Comparison of ENCODE assay signal across 16 mouse cellular contexts in the genomic region with DNA sequence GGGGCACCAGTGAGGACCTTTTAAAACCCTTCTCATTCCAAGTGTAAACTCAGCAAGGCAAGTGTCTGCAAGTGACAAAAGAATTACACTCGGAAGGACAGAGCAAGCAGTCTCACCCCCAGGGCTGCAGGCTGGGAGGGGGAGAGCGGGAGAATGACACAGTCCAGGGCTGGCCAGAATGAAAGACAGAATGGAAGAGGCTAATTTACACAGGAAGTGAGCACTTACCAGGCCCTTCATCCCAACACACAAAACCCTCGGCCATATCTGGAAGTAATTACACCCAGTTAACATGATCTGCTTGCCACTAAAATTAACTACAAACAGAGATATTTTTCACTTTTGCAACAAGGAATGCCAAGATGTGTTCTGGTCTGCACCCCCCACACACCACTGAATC. TPM values are rescaled to one million over a fixed set of nuclear protein-coding genes. Genes with fewer than 3 reads are reported as not detected.
A peak's percentile ranks its signal among the peaks of the same experiment; 100 is the strongest.
DNase-seq lines count a peak whose midpoint lies in the region; ATAC-seq and TF ChIP-seq lines count a peak whose summit lies in the region.
"Had no signal": no experiment of that assay in that cellular context is flagged by ENCODE, and none has a peak within 500 bp of the region (broad histone marks: within the 10 kb centered on the region; RNA-seq: fewer than 3 reads in every experiment).

No protein-coding gene starts in this region.

- H3K27ac ChIP-seq in layer of hippocampus, adult 2 months = peak overlapping the region; percentile 72
- H3K27ac ChIP-seq in embryonic facial prominence, embryonic 10.5 days (replicated peaks) = peak overlapping the region; percentile 80
- no peak overlapping the region for H3K27ac ChIP-seq in limb, embryonic 11.5 days (replicated peaks; ENCODE audit: low read depth, low read length)
- H3K27ac ChIP-seq: forebrain, embryonic 15.5 days; heart, embryonic 10.5 days; hindbrain, embryonic 14.5 days; kidney, embryonic 15.5 days had no signal

- 0 out of 2 replicates have a peak, but pooled peaks cover 1% of the 10 kb centered on the region for H3K36me3 ChIP-seq in embryonic facial prominence, embryonic 10.5 days (replicated peaks)
- no peaks in the 10 kb centered on the region for H3K36me3 ChIP-seq in limb, embryonic 11.5 days (ENCODE audit: control insufficient read depth, insufficient read depth, low read length)
- H3K36me3 ChIP-seq: forebrain, embryonic 15.5 days; heart, embryonic 10.5 days; kidney, embryonic 15.5 days had no signal

- H3K9me3 ChIP-seq in embryonic facial prominence, embryonic 10.5 days = no peaks in the 10 kb centered on the region
- H3K9me3 ChIP-seq in limb, embryonic 11.5 days (ENCODE audit: control insufficient read depth, low read length) = no peaks in the 10 kb centered on the region
- H3K9me3 ChIP-seq: forebrain, embryonic 15.5 days; heart, embryonic 10.5 days; kidney, embryonic 15.5 days had no signal

- peaks cover 84% of the 10 kb centered on the region for H3K4me1 ChIP-seq in embryonic facial prominence, embryonic 10.5 days
- peaks cover 58% of the 10 kb centered on the region for H3K4me1 ChIP-seq in limb, embryonic 11.5 days (ENCODE audit: control insufficient read depth, insufficient read depth, low read length)

- no peak overlapping the region for H3K9ac ChIP-seq in limb, embryonic 11.5 days (ENCODE audit: low read length)
- H3K9ac ChIP-seq: forebrain, embryonic 15.5 days; hindbrain, embryonic 14.5 days; kidney, embryonic 15.5 days had no signal

- no peak overlapping the region for H3K4me2 ChIP-seq in limb, embryonic 11.5 days (ENCODE audit: low read depth, severe bottlenecking)
- H3K4me2 ChIP-seq: forebrain, embryonic 15.5 days; hindbrain, embryonic 14.5 days; kidney, embryonic 15.5 days had no signal

- TF ChIP-seq CTCF in layer of hippocampus, adult 2 months (conservative IDR thresholded peaks at IDR 0.05) = no peak

- H3K4me3 ChIP-seq in layer of hippocampus, adult 2 months = no peak overlapping the region
- no peak overlapping the region for H3K4me3 ChIP-seq in embryonic facial prominence, embryonic 10.5 days
- H3K4me3 ChIP-seq in limb, embryonic 11.5 days (ENCODE audit: low read depth, low read length) = no peak overlapping the region
- H3K4me3 ChIP-seq: forebrain, embryonic 15.5 days; heart, embryonic 10.5 days; kidney, embryonic 15.5 days had no signal

- no peak for ATAC-seq in limb, embryonic 11.5 days (ENCODE audit: insufficient number of reproducible peaks, low FRiP score, low TSS enrichment, low read depth)
- ATAC-seq: CD4-positive, CD25-positive, alpha-beta regulatory T cell, adult 4 months; forebrain, embryonic 15.5 days; Patski had no signal

- peaks cover 41% of the 10 kb centered on the region for H3K27me3 ChIP-seq in embryonic facial prominence, embryonic 10.5 days (replicated peaks; ENCODE audit: low read depth, poor library complexity, severe bottlenecking)
- H3K27me3 ChIP-seq in limb, embryonic 11.5 days (ENCODE audit: control insufficient read depth, insufficient read depth, low read length) = peaks cover 3% of the 10 kb centered on the region; the same call in 1 of the 2 replicates

- 9% methylated on average over 3 of the region's 3 CpGs for WGBS in embryonic facial prominence, embryonic 10.5 days
- WGBS in limb, embryonic 11.5 days = 1% methylated on average over 3 of the region's 3 CpGs

- DNase-seq in layer of hippocampus, adult 2 months (ENCODE audit: low spot score in 2 of 2) = no peak
- DNase-seq in layer of hippocampus, postnatal 14 days (ENCODE audit: low spot score in 2 of 2) = no peak
- peak; percentile 2 for DNase-seq in NIH3T3 (ENCODE audit: low read depth)
- peak; percentile 79 for DNase-seq in embryonic facial prominence, embryonic 10.5 days (ENCODE audit: low spot score)
- DNase-seq in limb, embryonic 11.5 days (ENCODE audit: low spot score) = peak; percentile 71
- no peak for DNase-seq in frontal cortex, postnatal 36 days (ENCODE audit: low spot score in 2 of 2)
- no peak for DNase-seq in adrenal gland, adult 2 months
- no peak for DNase-seq in kidney, adult 18-20 months
- DNase-seq: cerebellum, adult 2 months; gastrocnemius, postnatal 14 days had no signal

RNA-seq across cellular contexts. Expression of gene Zbtb16, which starts 15.2 kb away (rescaled TPM):
- total RNA-seq in layer of hippocampus, adult 2 months (2021) = 100 to 1,000 TPM; 143 to 149 TPM
- 10 to 100 TPM; 85.9 to 92.1 TPM for total RNA-seq in layer of hippocampus, postnatal 14 days (2021)
- polyA plus RNA-seq in embryonic facial prominence, embryonic 10.5 days (2016; fragmentation: Nextera tagmentation; extraction: Ambion mirVana) = 15.8 and 21.0 TPM in 2 replicates
- polyA plus RNA-seq in limb, embryonic 11.5 days (2014; fragmentation: Nextera tagmentation; extraction: Ambion mirVana) = 5.9 and 7.5 TPM in 2 replicates
- 10 to 100 TPM; 25.6 to 73.3 TPM for total RNA-seq in adrenal gland, adult 2 months (2021)
- 17.7 and 20.4 TPM in 2 replicates for polyA plus RNA-seq in adrenal gland, adult 2 months (2012; rRNA removed)
- polyA plus RNA-seq: CD4-positive, CD25-positive, alpha-beta regulatory T cell, adult 4 months had no signal

Comparison
In these comparisons a context has a peak if more than half of its experiments do, and no peak if none do; other contexts are left out.
1. DNase-seq: peak in NIH3T3 (single experiment), embryonic facial prominence, embryonic 10.5 days (single experiment) and limb, embryonic 11.5 days (single experiment); none in layer of hippocampus, adult 2 months (0 of 2), layer of hippocampus, postnatal 14 days (0 of 2), frontal cortex, postnatal 36 days (0 of 2), adrenal gland, adult 2 months (single experiment) and kidney, adult 18-20 months (single experiment).